Mouse (Mus musculus) embryo, embryonic 11.5 days (tissue): ENCODE results near the gene Dusp8.

Experiments
- DNase-seq: peaks from one replicate; pipeline ENCODE4 v3.0.0-alpha.2; 2012; ENCODE audit warnings: low read depth, low spot score

The Dusp8 gene

GRCm38 (mm10) chr7:142086159-142086905, 9.3 kb downstream of the Dusp8 start:
- DNase-seq: no peak

- DNase-seq: no peak
These were observed 10.8 kb downstream of the Dusp8 start for GRCm38 (mm10) chr7:142084820-142085219.

- no peak for DNase-seq
These were observed 11.2 kb downstream of the Dusp8 start for GRCm38 (mm10) chr7:142084395-142084794.

DNA sequence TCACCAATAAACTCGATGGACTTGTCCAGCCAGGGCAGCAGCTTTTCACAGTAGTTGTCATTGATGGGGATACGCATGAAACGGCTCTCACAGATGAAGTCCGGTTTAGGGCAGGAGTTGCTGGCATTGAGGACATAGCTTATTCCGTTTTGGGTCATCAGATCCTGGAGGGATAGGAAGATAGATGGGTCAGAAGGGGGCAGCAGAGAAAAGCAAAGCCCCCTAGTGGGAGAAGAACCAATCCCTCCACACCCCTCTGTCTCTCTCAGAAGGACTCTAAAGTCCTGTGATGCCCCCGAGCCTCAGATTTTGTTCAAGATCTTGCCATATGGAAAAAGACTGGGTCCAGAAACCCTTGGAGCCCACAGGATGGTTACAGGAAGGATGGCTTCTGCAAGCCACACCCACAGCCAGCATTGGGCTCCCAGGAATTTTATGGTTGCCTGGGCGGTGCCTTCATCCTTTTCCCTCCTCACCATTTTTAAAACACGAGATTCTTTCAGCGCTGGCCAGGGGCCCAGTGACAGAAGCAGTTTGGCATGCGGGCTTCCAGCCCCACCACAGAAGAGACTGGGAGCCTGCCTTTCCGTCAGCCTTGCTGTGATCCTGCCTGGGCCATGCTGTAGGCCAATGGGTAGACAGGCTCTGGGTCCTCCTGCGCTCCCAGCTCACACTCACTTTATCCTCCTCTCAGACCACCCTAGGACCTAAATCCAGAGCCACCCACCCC, 11.9 kb downstream of the Dusp8 start:
- no peak for DNase-seq

- DNase-seq: no peak
These were observed 13.0 kb downstream of the Dusp8 start for GRCm38 (mm10) chr7:142082607-142083006.

DNA sequence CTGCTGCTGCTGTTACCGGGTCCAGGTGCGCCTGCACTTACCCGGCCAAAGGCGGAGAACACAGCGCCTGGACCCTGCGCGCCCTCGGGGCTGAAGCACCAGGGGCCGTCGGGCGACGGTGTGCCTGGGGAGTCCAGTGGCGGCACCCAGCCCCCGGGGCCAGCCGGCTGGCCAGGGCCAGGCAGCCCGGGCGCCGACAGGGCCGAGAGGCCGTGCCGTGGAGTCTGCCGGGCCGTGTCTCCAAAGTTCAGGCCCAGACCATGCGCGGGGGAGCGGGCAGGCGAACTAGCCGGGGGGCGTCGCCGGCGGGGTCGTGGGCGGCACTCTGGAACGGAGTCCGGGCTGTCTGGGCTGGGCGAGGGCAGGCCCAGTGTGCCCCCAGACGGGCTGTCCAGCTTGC, 13.5 kb downstream of the Dusp8 start:
- DNase-seq: no peak

GRCm38 (mm10) chr7:142081736-142082135, 13.9 kb downstream of the Dusp8 start:
- DNase-seq: no peak

GRCm38 (mm10) chr7:142080876-142081275, 14.8 kb downstream of the Dusp8 start:
- no peak for DNase-seq

DNA sequence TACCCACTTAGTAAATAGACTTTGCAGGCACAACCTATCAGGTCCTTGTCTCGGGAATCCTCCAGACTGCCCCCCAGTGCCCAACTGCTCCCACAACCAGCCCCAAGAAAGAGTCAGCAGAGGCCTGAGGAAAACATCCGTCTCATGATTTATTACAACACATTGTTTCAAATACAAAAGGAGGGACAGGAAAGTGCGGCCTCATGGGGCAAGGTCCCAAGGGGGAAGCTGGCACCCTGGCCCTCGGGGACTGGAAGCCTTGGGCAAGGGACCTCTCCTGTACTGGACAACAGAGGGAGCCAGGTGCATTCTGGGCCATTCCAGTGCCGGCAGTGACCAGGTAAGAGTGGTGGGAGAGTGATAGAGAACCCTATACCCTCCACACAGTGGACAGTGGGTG, 16.3 kb downstream of the Dusp8 start:
- DNase-seq: no peak

DNA sequence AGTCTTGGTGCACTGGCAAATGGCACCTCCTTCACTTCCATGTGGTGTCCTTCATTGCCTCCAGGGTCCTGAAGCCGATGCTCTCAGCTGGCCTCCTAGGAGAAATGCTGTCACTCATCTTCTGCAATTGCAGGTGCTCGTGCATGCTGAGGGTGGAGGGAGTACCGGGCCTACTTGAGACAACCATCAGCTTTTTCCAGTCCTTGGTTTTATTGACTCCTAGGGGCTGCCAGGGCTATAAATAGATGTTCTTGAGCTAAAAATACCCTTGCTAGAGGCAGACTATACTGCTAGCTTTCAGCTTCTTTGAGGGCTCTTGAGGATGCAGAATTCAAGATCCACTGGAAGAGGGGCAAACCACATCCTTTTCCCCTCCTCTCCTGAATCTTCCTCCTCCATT, 18.5 kb downstream of the Dusp8 start:
- DNase-seq: no peak

- no peak for DNase-seq
These were observed 21.3 kb downstream of the Dusp8 start for GRCm38 (mm10) chr7:142074146-142074886.

DNA sequence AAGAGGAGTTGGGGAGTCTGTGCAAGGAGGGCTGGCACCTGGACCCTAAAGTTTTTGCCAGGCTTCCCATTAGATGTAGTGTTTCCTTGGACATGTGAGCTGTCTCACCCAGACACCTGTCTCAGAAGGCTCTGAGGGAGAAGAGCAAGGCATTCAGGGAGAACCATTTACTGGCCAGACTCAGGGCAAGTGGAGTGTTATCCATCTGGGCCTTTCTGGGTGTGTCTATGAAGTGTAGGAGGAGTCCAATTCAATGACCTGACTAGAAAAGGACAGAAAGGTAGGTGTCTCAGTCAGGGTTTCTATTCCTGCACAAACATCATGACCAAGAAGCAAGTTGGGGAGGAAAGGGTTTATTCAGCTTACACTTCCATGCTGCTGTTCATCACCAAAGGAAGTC, 23.9 kb downstream of the Dusp8 start:
- no peak for DNase-seq

DNA sequence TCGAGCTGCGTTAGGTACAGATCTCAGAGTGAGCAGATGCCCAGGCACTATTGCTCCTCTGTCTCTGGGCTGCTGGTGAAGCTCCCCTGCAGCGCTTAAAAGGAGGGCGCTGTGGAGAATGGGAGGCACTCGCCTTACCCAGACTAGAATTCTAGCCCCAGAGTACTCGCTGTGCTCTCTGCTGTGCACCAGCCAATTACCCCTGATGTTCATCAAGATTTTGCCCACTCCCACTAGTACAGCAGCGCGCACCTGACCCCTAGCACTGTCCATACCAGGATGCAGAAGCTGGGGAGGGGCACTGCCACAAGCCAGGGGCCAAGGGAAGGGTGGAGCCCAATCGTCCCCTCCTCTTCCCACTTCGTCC, 24.4 kb downstream of the Dusp8 start:
- DNase-seq: no peak

DNA sequence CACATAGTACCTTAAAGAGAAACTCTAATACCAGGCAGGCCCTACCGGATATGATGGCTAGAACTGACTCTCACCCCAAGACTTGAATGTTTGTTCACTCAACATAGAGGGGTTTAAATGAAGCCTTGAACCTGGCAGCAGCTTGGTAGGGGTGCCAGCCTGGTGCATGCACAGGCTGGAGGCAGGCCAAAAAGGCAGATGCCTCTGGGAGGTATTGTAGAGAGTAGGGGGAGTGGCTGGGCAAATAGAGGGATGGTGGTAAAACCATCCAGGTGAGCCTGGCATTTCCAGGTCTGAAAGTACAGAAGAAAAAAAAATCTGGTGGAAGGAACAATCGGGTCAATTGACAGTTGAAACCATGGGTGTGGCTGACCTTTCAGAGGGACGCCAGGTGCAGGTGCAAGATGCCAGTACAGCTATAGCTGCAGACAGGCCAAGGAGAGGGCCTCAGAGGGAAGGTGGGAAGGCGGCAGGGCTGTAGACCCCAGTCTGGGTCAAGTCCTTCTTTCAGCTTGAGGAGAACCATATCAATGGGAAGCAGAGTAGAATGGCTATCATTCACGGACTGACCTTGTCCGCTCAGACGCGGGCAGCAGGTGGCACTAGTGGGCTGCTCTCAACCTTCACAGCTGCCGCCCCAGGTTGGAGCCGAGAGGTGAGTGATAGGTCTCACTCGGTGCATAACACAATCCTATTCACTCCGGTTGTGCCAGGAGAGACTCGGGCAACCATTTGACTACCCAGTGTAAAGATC, 25.0 kb downstream of the Dusp8 start:
- peak; percentile 44 for DNase-seq

GRCm38 (mm10) chr7:142068429-142068828, 27.2 kb downstream of the Dusp8 start:
- no peak for DNase-seq

DNA sequence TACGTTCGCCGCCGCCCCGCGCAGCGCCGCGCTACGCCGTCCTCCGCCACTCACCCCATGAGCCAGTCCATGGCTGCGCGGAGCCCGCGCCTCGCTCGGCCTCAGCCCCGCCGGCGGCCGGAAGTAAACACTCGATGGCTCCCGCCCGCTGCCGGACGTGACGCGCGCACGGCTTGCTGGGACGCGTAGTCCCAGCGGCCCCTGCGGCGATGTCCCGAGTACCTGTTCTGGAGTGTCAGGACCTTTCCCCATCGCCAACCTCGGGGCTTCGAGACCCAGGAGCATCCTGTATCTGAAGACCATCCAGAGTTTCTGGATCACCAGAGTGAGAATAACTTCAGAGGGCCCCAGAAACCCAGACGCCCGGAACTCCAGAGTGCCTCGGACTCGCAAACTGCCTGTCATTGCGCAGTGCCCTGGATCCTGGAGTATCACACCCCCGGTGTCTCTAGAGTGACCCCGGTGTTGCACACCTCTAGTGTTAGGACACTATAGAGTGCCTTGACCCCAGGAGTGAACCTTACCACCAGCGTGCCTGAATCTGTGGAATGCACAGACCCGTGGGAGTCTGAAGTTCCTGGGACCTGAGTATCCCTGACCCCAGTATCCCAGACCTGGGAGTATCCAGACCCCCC, 34.6 kb downstream of the Dusp8 start, which contains the start of gene Mob2:
Gene Mob2, minus strand, starts transcription at position 135 of the 635 bp plus-strand sequence.
- DNase-seq: peak; percentile 78

DNA sequence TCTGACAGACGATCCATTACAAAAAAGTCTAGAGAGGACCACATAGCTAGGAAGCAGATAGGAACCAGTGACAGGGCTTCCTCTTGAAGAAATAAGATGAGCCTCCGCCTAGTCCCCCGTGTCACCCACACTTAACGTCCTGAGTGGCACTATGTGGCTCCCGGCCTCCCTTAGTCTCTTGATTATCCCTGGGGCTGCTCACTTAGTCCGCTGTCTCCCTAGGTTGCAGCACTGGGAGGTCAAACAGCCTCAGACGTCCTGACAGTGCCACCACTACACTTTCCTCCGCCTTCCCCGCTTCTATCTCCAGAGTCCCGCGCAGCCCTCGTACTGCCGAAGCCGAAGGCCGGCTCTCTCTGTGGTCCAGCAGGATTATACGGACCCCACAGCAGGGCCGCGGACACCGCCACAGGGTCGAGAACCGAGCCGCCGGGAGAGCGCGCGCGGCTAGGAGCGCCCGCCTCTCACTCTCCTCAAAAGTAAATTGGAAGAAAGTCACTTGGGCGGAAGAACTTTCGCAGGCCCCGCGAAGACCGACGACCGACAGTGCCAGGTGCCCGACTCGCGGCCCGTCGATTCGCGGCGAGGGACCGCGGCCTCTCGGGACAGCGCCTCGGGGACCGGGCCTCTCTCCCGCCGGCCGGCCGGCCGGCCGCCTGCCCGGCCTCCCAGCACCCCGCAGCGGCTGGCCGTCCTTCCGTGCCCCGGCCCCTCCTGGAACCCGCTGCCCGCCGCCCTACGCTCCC, 35.3 kb downstream of the Dusp8 start:
- no peak for DNase-seq

- DNase-seq: no peak
These were observed 36.6 kb downstream of the Dusp8 start for GRCm38 (mm10) chr7:142059024-142059423.

DNA sequence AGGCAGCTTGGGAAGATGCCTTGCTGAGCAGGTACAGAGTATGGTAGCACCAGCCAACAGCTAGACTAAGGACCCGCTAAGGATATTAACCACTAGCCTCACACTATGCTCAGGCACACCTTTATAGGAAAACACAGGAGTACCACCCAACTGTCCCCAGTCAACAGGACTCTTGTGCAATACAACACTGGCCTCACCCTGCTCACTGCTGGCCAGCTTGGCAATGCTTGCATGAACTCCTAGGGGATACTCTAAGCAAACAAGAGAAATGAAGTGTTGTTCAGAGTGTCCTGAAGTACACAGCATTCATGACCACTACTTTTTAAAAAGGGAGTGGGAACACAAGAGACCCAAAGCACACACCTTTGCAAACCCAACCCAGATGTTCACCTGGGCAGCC, 38.5 kb downstream of the Dusp8 start:
- no peak for DNase-seq

GRCm38 (mm10) chr7:142056601-142057061, 39.0 kb downstream of the Dusp8 start:
- no peak for DNase-seq
